10 mouse cellular contexts compared by ENCODE assay signal in the genomic region with DNA sequence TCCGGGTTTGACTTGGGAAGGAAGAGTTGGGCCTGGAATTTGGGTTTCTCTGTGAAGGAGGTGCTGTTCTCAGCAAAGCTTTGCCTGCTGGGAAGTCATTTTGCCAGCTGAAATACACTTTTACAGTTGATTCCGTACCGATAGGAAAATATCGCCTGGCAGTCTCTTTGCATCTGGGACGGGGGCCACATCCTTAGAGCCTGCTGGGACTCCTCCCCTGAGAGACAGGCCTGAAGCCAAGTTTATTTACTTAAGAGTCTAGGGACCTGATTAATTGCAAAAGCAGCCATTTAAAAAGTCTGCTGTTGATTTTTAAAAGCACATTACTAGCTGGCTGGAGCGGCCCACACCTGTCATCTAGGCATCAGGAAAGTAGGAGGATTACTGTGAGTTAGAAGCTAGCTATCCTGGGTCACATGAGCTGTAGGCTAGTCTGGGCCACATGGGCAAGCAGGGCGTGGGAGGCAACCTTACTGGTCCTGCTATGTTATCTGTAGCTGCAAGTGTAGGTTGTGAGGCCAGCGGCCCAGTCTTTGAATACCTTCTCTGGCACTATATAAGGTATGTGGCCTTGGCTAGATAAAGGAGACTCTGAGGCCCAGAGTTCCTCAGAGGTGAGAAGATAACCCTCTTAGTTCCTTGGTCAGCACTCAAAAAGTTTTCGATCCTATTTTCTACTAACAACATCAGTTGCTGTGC. TPM values are rescaled to one million over a fixed set of nuclear protein-coding genes. Genes with fewer than 3 reads are reported as not detected.
DNase-seq lines count a peak whose midpoint lies in the region; ATAC-seq and TF ChIP-seq lines count a peak whose summit lies in the region.
"Had no signal": no experiment of that assay in that cellular context is flagged by ENCODE, and none has a peak within 500 bp of the region (broad histone marks: within the 10 kb centered on the region; RNA-seq: fewer than 3 reads in every experiment).

No protein-coding gene starts in this region.

- no peaks in the 10 kb centered on the region for H3K9me3 ChIP-seq in intestine, postnatal 0 days (ENCODE audit: control insufficient read depth)
- no peaks in the 10 kb centered on the region for H3K9me3 ChIP-seq in stomach, embryonic 15.5 days
- H3K9me3 ChIP-seq: embryonic facial prominence, embryonic 12.5 days had no signal

- peak; percentile 57 for DNase-seq in adrenal gland, postnatal 10 days
- no peak for DNase-seq in adrenal gland, adult 8-10 months
- peak; percentile 26 for DNase-seq in ovary, adult 18-20 months (ENCODE audit: low spot score)
- DNase-seq in ovary, postnatal 10 days (ENCODE audit: low spot score), result no peak
- no peak for DNase-seq in layer of hippocampus, adult 18-20 months (ENCODE audit: low spot score in 2 of 2)
- no peak for DNase-seq in layer of hippocampus, adult 8-10 months (ENCODE audit: low spot score in 2 of 2)

- peak; percentile 74 for ATAC-seq in intestine, postnatal 0 days
- ATAC-seq in stomach, embryonic 15.5 days (ENCODE audit: insufficient read depth, low FRiP score, low read depth), result peak; percentile 95

- H3K9ac ChIP-seq in intestine, postnatal 0 days (ENCODE audit: low read depth, low read length), result no peak overlapping the region
- H3K9ac ChIP-seq in stomach, embryonic 15.5 days, result no peak overlapping the region
- H3K9ac ChIP-seq: embryonic facial prominence, embryonic 12.5 days had no signal

- H3K4me1 ChIP-seq in intestine, postnatal 0 days (replicated peaks; ENCODE audit: control insufficient read depth, insufficient read depth, low read length), result peaks cover 13% of the 10 kb centered on the region
- H3K4me1 ChIP-seq in stomach, embryonic 15.5 days, result 0 out of 2 replicates have a peak, but pooled peaks cover 6% of the 10 kb centered on the region

- H3K4me2 ChIP-seq in intestine, postnatal 0 days (replicated peaks; ENCODE audit: low read depth), result no peak overlapping the region
- no peak overlapping the region for H3K4me2 ChIP-seq in stomach, embryonic 15.5 days
- H3K4me2 ChIP-seq: embryonic facial prominence, embryonic 12.5 days had no signal

- H3K36me3 ChIP-seq in intestine, postnatal 0 days (ENCODE audit: control insufficient read depth, insufficient read depth), result no peaks in the 10 kb centered on the region
- no peaks in the 10 kb centered on the region for H3K36me3 ChIP-seq in stomach, embryonic 15.5 days
- H3K36me3 ChIP-seq: embryonic facial prominence, embryonic 12.5 days had no signal

- 27% methylated on average over 9 of the region's 9 CpGs for WGBS in intestine, postnatal 0 days
- 24% methylated on average over 9 of the region's 9 CpGs for WGBS in stomach, embryonic 15.5 days

- no peak for TF ChIP-seq CTCF in intestine, postnatal 0 days (IDR thresholded peaks at IDR 0.05; ENCODE audit: low read depth)

- no peak overlapping the region for H3K4me3 ChIP-seq in intestine, postnatal 0 days (ENCODE audit: low read depth, low read length)
- H3K4me3 ChIP-seq in stomach, embryonic 15.5 days (replicated peaks), result no peak overlapping the region
- H3K4me3 ChIP-seq: embryonic facial prominence, embryonic 12.5 days had no signal

- H3K27me3 ChIP-seq in intestine, postnatal 0 days (replicated peaks; ENCODE audit: control insufficient read depth, insufficient read depth, low read length), result no peaks in the 10 kb centered on the region
- H3K27me3 ChIP-seq in stomach, embryonic 15.5 days (replicated peaks), result no peaks in the 10 kb centered on the region
- H3K27me3 ChIP-seq: embryonic facial prominence, embryonic 12.5 days had no signal

- H3K27ac ChIP-seq in intestine, postnatal 0 days (ENCODE audit: low read depth, low read length), result peak overlapping the region; percentile 35; the same call in 1 of the 2 replicates
- H3K27ac ChIP-seq in stomach, embryonic 15.5 days, result 0 out of 2 replicates have a peak overlapping the region, but pooled peaks have one; percentile 42
- H3K27ac ChIP-seq: embryonic facial prominence, embryonic 12.5 days had no signal

RNA-seq across cellular contexts. Expression of gene Prg3, which starts 24.0 kb away (rescaled TPM):
- total RNA-seq in adrenal gland, postnatal 10 days (2021), result under 1 TPM; 0.48 to 0.73 TPM
- not detected for total RNA-seq in adrenal gland, adult 8-10 months (2022)
- not detected in 2 replicates for polyA plus RNA-seq in intestine, postnatal 0 days (2015; fragmentation: Nextera tagmentation; extraction: Ambion mirVana)
- 0.51 TPM in 1 of 2 replicates, not detected in the other for polyA plus RNA-seq in stomach, embryonic 15.5 days (2015; fragmentation: Nextera tagmentation; extraction: Ambion mirVana)
- not detected for total RNA-seq in layer of hippocampus, adult 18-20 months (2021)
- total RNA-seq in layer of hippocampus, adult 8-10 months (2022), result not detected
- total RNA-seq: neutrophil, adult 5-6 weeks had no signal
- polyA plus RNA-seq: embryonic facial prominence, embryonic 12.5 days had no signal

RNA-seq across cellular contexts. Expression of gene Ssrp1, which starts 25.0 kb away (rescaled TPM):
- total RNA-seq in adrenal gland, postnatal 10 days (2021), result 100 to 1,000 TPM; 111 to 125 TPM
- total RNA-seq in adrenal gland, adult 8-10 months (2022), result 100 to 1,000 TPM; 130 to 156 (median 142) TPM
- polyA plus RNA-seq in intestine, postnatal 0 days (2015; fragmentation: Nextera tagmentation; extraction: Ambion mirVana), result 71.9 and 73.0 TPM in 2 replicates
- polyA plus RNA-seq in stomach, embryonic 15.5 days (2015; fragmentation: Nextera tagmentation; extraction: Ambion mirVana), result 242 and 244 TPM in 2 replicates
- 100 to 1,000 TPM; 114 to 115 TPM for total RNA-seq in layer of hippocampus, adult 18-20 months (2021)
- 100 to 1,000 TPM; 111 to 137 (median 126) TPM for total RNA-seq in layer of hippocampus, adult 8-10 months (2022)

RNA-seq across cellular contexts. Expression of gene P2rx3, which starts 25.2 kb away (rescaled TPM):
- total RNA-seq in adrenal gland, postnatal 10 days (2021), result 1 to 10 TPM in 1 of 2 experiments, under 1 TPM in 1; 0.66 to 1.0 TPM
- total RNA-seq in adrenal gland, adult 8-10 months (2022), result 1 to 10 TPM in 3 of 4 experiments, under 1 TPM in 1; 0.83 to 1.8 (median 1.3) TPM
- 0.18 and 0.26 TPM in 2 replicates for polyA plus RNA-seq in intestine, postnatal 0 days (2015; fragmentation: Nextera tagmentation; extraction: Ambion mirVana)
- 1.4 and 1.6 TPM in 2 replicates for polyA plus RNA-seq in stomach, embryonic 15.5 days (2015; fragmentation: Nextera tagmentation; extraction: Ambion mirVana)
- total RNA-seq in layer of hippocampus, adult 18-20 months (2021), result 1 to 10 TPM; 1.6 to 2.1 TPM
- total RNA-seq in layer of hippocampus, adult 8-10 months (2022), result 1 to 10 TPM; 2.1 to 2.6 (median 2.3) TPM
- total RNA-seq: neutrophil, adult 5-6 weeks had no signal

RNA-seq across cellular contexts. Expression of gene Prg2, which starts 31.8 kb away (rescaled TPM):
- total RNA-seq in adrenal gland, postnatal 10 days (2021), result 10 to 100 TPM in 1 of 2 experiments, 1 to 10 TPM in 1; 5.4 to 14.4 TPM
- total RNA-seq in adrenal gland, adult 8-10 months (2022), result not detected
- not detected in 2 replicates for polyA plus RNA-seq in intestine, postnatal 0 days (2015; fragmentation: Nextera tagmentation; extraction: Ambion mirVana)
- 1.8 and 4.0 TPM in 2 replicates for polyA plus RNA-seq in stomach, embryonic 15.5 days (2015; fragmentation: Nextera tagmentation; extraction: Ambion mirVana)
- not detected for total RNA-seq in layer of hippocampus, adult 18-20 months (2021)
- total RNA-seq in layer of hippocampus, adult 8-10 months (2022), result not detected

RNA-seq across cellular contexts. Expression of gene Tnks1bp1, which starts 35.8 kb away (rescaled TPM):
- 100 to 1,000 TPM; 102 to 111 TPM for total RNA-seq in adrenal gland, postnatal 10 days (2021)
- total RNA-seq in adrenal gland, adult 8-10 months (2022), result 100 to 1,000 TPM; 103 to 135 (median 120) TPM
- 18.0 and 19.5 TPM in 2 replicates for polyA plus RNA-seq in intestine, postnatal 0 days (2015; fragmentation: Nextera tagmentation; extraction: Ambion mirVana)
- 38.6 and 48.4 TPM in 2 replicates for polyA plus RNA-seq in stomach, embryonic 15.5 days (2015; fragmentation: Nextera tagmentation; extraction: Ambion mirVana)
- total RNA-seq in layer of hippocampus, adult 18-20 months (2021), result 100 to 1,000 TPM; 175 to 194 TPM
- total RNA-seq in layer of hippocampus, adult 8-10 months (2022), result 100 to 1,000 TPM; 160 to 169 (median 163) TPM

Comparison
In these comparisons a context has a peak if more than half of its experiments do, and no peak if none do; other contexts are left out.
1. DNase-seq: peak in adrenal gland, postnatal 10 days (single experiment) and ovary, adult 18-20 months (single experiment); none in adrenal gland, adult 8-10 months (single experiment), ovary, postnatal 10 days (single experiment), layer of hippocampus, adult 18-20 months (0 of 2) and layer of hippocampus, adult 8-10 months (0 of 2).